Mouse (Mus musculus): ENCODE results near the gene 3110009E18Rik. TPM values are rescaled to one million over a fixed set of nuclear protein-coding genes. Genes with fewer than 3 reads are reported as not detected.
A peak's percentile ranks its signal among the peaks of the same experiment; 100 is the strongest.

Gene 3110009E18Rik
- polyA plus RNA-seq, 1 experiment from 2014 or later, result 17.3 TPM

GRCm38 (mm10) chr1:120099483-120099882 lies 21.5 kb upstream of the 3110009E18Rik start:
- no peak overlapping the region for H3K9ac ChIP-seq (replicated peaks; ENCODE audit: low read depth, low read length)
- no peak overlapping the region for H3K27ac ChIP-seq (ENCODE audit: low read depth, low read length)
- H3K4me2 ChIP-seq (ENCODE audit: low read depth, low read length), result no peak overlapping the region
- H3K4me3 ChIP-seq (ENCODE audit: low read depth, low read length), result no peak overlapping the region
- 69% methylated on average over 6 of the region's 6 CpGs for WGBS
- no peaks in the 10 kb centered on the region for H3K27me3 ChIP-seq (ENCODE audit: control insufficient read depth, insufficient read depth, low read length)
- H3K4me1 ChIP-seq (ENCODE audit: control insufficient read depth, insufficient read depth, low read length), result no peaks in the 10 kb centered on the region
- no peak for ATAC-seq (ENCODE audit: low read depth)
- H3K36me3 ChIP-seq (ENCODE audit: control insufficient read depth, insufficient read depth, low read length), result no peaks in the 10 kb centered on the region
- H3K9me3 ChIP-seq (ENCODE audit: control insufficient read depth, low read length), result no peaks in the 10 kb centered on the region

- 69% methylated on average over 8 of the region's 8 CpGs for WGBS
- Histone ChIP-seq H3K36me3 (ENCODE audit: control insufficient read depth, insufficient read depth, low read length) (no peaks in the 10 kb centered on the region), H3K9me3 (ENCODE audit: control insufficient read depth, low read length) (no peaks in the 10 kb centered on the region), H3K4me3 (ENCODE audit: low read depth, low read length) (no peak overlapping the region), H3K4me2 (ENCODE audit: low read depth, low read length) (no peak overlapping the region), H3K9ac (replicated peaks; ENCODE audit: low read depth, low read length) (no peak overlapping the region), H3K27me3 (ENCODE audit: control insufficient read depth, insufficient read depth, low read length) (no peaks in the 10 kb centered on the region), H3K27ac (ENCODE audit: low read depth, low read length) (no peak overlapping the region), H3K4me1 (ENCODE audit: control insufficient read depth, insufficient read depth, low read length) (no peaks in the 10 kb centered on the region)
- ATAC-seq (ENCODE audit: low read depth), result no peak
Measured at GRCm38 (mm10) chr1:120100456-120101226, 20.3 kb upstream of the 3110009E18Rik start.

GRCm38 (mm10) chr1:120101227-120101609 lies 19.8 kb upstream of the 3110009E18Rik start:
- ATAC-seq (ENCODE audit: low read depth), result no peak
- Histone ChIP-seq H3K4me2 (ENCODE audit: low read depth, low read length) (no peak overlapping the region), H3K9me3 (ENCODE audit: control insufficient read depth, low read length) (no peaks in the 10 kb centered on the region), H3K9ac (replicated peaks; ENCODE audit: low read depth, low read length) (no peak overlapping the region), H3K4me3 (ENCODE audit: low read depth, low read length) (no peak overlapping the region), H3K36me3 (ENCODE audit: control insufficient read depth, insufficient read depth, low read length) (no peaks in the 10 kb centered on the region), H3K27me3 (ENCODE audit: control insufficient read depth, insufficient read depth, low read length) (no peaks in the 10 kb centered on the region), H3K27ac (ENCODE audit: low read depth, low read length) (no peak overlapping the region), H3K4me1 (ENCODE audit: control insufficient read depth, insufficient read depth, low read length) (no peaks in the 10 kb centered on the region)
- WGBS, result 90% methylated on average over 3 of the region's 3 CpGs

GRCm38 (mm10) chr1:120105556-120105959 lies 15.4 kb upstream of the 3110009E18Rik start:
- H3K9me3 ChIP-seq (ENCODE audit: control insufficient read depth, low read length), result no peaks in the 10 kb centered on the region
- H3K27ac ChIP-seq (ENCODE audit: low read depth, low read length), result no peak overlapping the region
- H3K9ac ChIP-seq (replicated peaks; ENCODE audit: low read depth, low read length), result no peak overlapping the region
- no peaks in the 10 kb centered on the region for H3K4me1 ChIP-seq (ENCODE audit: control insufficient read depth, insufficient read depth, low read length)
- WGBS, result 70% methylated on average over 5 of the region's 5 CpGs
- ATAC-seq (ENCODE audit: low read depth), result no peak
- no peaks in the 10 kb centered on the region for H3K27me3 ChIP-seq (ENCODE audit: control insufficient read depth, insufficient read depth, low read length)
- no peaks in the 10 kb centered on the region for H3K36me3 ChIP-seq (ENCODE audit: control insufficient read depth, insufficient read depth, low read length)
- H3K4me2 ChIP-seq (ENCODE audit: low read depth, low read length), result no peak overlapping the region
- H3K4me3 ChIP-seq (ENCODE audit: low read depth, low read length), result no peak overlapping the region

GRCm38 (mm10) chr1:120109741-120110432 lies 11.1 kb upstream of the 3110009E18Rik start:
- Histone ChIP-seq H3K9ac (replicated peaks; ENCODE audit: low read depth, low read length) (no peak overlapping the region), H3K36me3 (ENCODE audit: control insufficient read depth, insufficient read depth, low read length) (peaks cover 12% of the 10 kb centered on the region; the same call in 1 of the 2 replicates), H3K4me1 (ENCODE audit: control insufficient read depth, insufficient read depth, low read length) (no peaks in the 10 kb centered on the region), H3K27me3 (ENCODE audit: control insufficient read depth, insufficient read depth, low read length) (no peaks in the 10 kb centered on the region), H3K4me3 (ENCODE audit: low read depth, low read length) (no peak overlapping the region), H3K9me3 (ENCODE audit: control insufficient read depth, low read length) (no peaks in the 10 kb centered on the region), H3K4me2 (ENCODE audit: low read depth, low read length) (no peak overlapping the region), H3K27ac (ENCODE audit: low read depth, low read length) (no peak overlapping the region)
- no peak for ATAC-seq (ENCODE audit: low read depth)
- 87% methylated on average over 19 of the region's 19 CpGs for WGBS

GRCm38 (mm10) chr1:120111766-120112165 lies 9.2 kb upstream of the 3110009E18Rik start:
- H3K9ac ChIP-seq (replicated peaks; ENCODE audit: low read depth, low read length), result no peak overlapping the region
- H3K27ac ChIP-seq (ENCODE audit: low read depth, low read length), result no peak overlapping the region
- no peak overlapping the region for H3K4me2 ChIP-seq (ENCODE audit: low read depth, low read length)
- peaks cover 15% of the 10 kb centered on the region; the same call in 1 of the 2 replicates for H3K36me3 ChIP-seq (ENCODE audit: control insufficient read depth, insufficient read depth, low read length)
- no peaks in the 10 kb centered on the region for H3K9me3 ChIP-seq (ENCODE audit: control insufficient read depth, low read length)
- H3K4me3 ChIP-seq (ENCODE audit: low read depth, low read length), result no peak overlapping the region
- 78% methylated on average over 8 of the region's 8 CpGs for WGBS
- H3K4me1 ChIP-seq (ENCODE audit: control insufficient read depth, insufficient read depth, low read length), result no peaks in the 10 kb centered on the region
- no peak for ATAC-seq (ENCODE audit: low read depth)
- no peaks in the 10 kb centered on the region for H3K27me3 ChIP-seq (ENCODE audit: control insufficient read depth, insufficient read depth, low read length)

- H3K9me3 ChIP-seq (ENCODE audit: control insufficient read depth, low read length), result no peaks in the 10 kb centered on the region
- H3K4me2 ChIP-seq (ENCODE audit: low read depth, low read length), result no peak overlapping the region
- no peaks in the 10 kb centered on the region for H3K4me1 ChIP-seq (ENCODE audit: control insufficient read depth, insufficient read depth, low read length)
- ATAC-seq (ENCODE audit: low read depth), result no peak
- H3K36me3 ChIP-seq (ENCODE audit: control insufficient read depth, insufficient read depth, low read length), result peaks cover 15% of the 10 kb centered on the region; the same call in 1 of the 2 replicates
- no peak overlapping the region for H3K9ac ChIP-seq (replicated peaks; ENCODE audit: low read depth, low read length)
- no peak overlapping the region for H3K27ac ChIP-seq (ENCODE audit: low read depth, low read length)
- WGBS, result 89% methylated on average over 12 of the region's 12 CpGs
- no peak overlapping the region for H3K4me3 ChIP-seq (ENCODE audit: low read depth, low read length)
- H3K27me3 ChIP-seq (ENCODE audit: control insufficient read depth, insufficient read depth, low read length), result no peaks in the 10 kb centered on the region
Measured at GRCm38 (mm10) chr1:120112251-120113187, 8.5 kb upstream of the 3110009E18Rik start.

- peaks cover 15% of the 10 kb centered on the region; the same call in 1 of the 2 replicates for H3K36me3 ChIP-seq (ENCODE audit: control insufficient read depth, insufficient read depth, low read length)
- peaks cover 7% of the 10 kb centered on the region; the same call in 1 of the 2 replicates for H3K4me1 ChIP-seq (ENCODE audit: control insufficient read depth, insufficient read depth, low read length)
- H3K9me3 ChIP-seq (ENCODE audit: control insufficient read depth, low read length), result no peaks in the 10 kb centered on the region
- ATAC-seq (ENCODE audit: low read depth), result peak; percentile 79
- 42% methylated on average over 9 of the region's 9 CpGs for WGBS
- H3K4me3 ChIP-seq (ENCODE audit: low read depth, low read length), result no peak overlapping the region
- no peaks in the 10 kb centered on the region for H3K27me3 ChIP-seq (ENCODE audit: control insufficient read depth, insufficient read depth, low read length)
- H3K27ac ChIP-seq (ENCODE audit: low read depth, low read length), result peak overlapping the region; percentile 74
- H3K4me2 ChIP-seq (ENCODE audit: low read depth, low read length), result no peak overlapping the region
- H3K9ac ChIP-seq (replicated peaks; ENCODE audit: low read depth, low read length), result no peak overlapping the region
Measured at GRCm38 (mm10) chr1:120115671-120116081, 5.3 kb upstream of the 3110009E18Rik start.
